Mouse (Mus musculus) monocyte, adult 5-6 weeks (primary cell): Measurements from ENCODE around the gene Slc39a1. TPM values are rescaled to one million over a fixed set of nuclear protein-coding genes. Genes with fewer than 3 reads are reported as not detected.

Experiments used
- ATAC-seq: fragments of 153-309, 156-312 bp; replicated peaks from 2 replicates; pipeline ENCODE4 v1.8.0; 2017; ENCODE audit warnings: mild to moderate bottlenecking; ENCODE audit not compliant: low TSS enrichment, insufficient number of reproducible peaks, severe bottlenecking, poor library complexity, low FRiP score
- total RNA-seq: library from RNA; stranded (forward); fragments of 200-1000, 200-491, 200-594 nt; gene quantifications from 3 replicates; pipeline ENCODE4 v1.2.3, GENCODE M21; 2017

The Slc39a1 gene
- total RNA-seq, result 32.3 to 49.4 TPM (median 46.6 TPM) in 3 replicates

- peak; percentile 93 for ATAC-seq
Measured at GRCm38 (mm10) chr3:90247960-90248745, at the start of gene Slc39a1. Gene Slc39a1 (plus strand): TSS chr3:90248172.

GRCm38 (mm10) chr3:90202884-90203283 is 45.1 kb upstream of the Slc39a1 start:
- no peak for ATAC-seq

GRCm38 (mm10) chr3:90203619-90204018 is 44.4 kb upstream of the Slc39a1 start:
- no peak for ATAC-seq

GRCm38 (mm10) chr3:90204582-90204981 is 43.4 kb upstream of the Slc39a1 start:
- ATAC-seq, result no peak

GRCm38 (mm10) chr3:90208662-90209061 is 39.3 kb upstream of the Slc39a1 start:
- no peak for ATAC-seq

GRCm38 (mm10) chr3:90209908-90210566 is 37.9 kb upstream of the Slc39a1 start:
- no peak for ATAC-seq

GRCm38 (mm10) chr3:90211475-90212398 is 36.2 kb upstream of the Slc39a1 start:
- ATAC-seq, result no peak

GRCm38 (mm10) chr3:90212723-90213122 is 35.2 kb upstream of the Slc39a1 start:
- ATAC-seq, result no peak

GRCm38 (mm10) chr3:90213377-90213866 is 34.5 kb upstream of the Slc39a1 start, which contains the start of the genes Rps27 and Rab13:
Gene Rps27 (minus strand): TSS chr3:90213651.
Gene Rab13 (plus strand): TSS chr3:90213695.
- peak; percentile 96 for ATAC-seq

- ATAC-seq, result no peak
Measured at GRCm38 (mm10) chr3:90213956-90214684, 33.9 kb upstream of the Slc39a1 start.

- ATAC-seq, result no peak
Measured at GRCm38 (mm10) chr3:90215825-90216380, 32.1 kb upstream of the Slc39a1 start.

- peak; percentile 48; the same call in 1 of the 2 replicates for ATAC-seq
Measured at GRCm38 (mm10) chr3:90220088-90220487, 27.9 kb upstream of the Slc39a1 start.

GRCm38 (mm10) chr3:90220531-90220951 is 27.4 kb upstream of the Slc39a1 start:
- no peak for ATAC-seq

GRCm38 (mm10) chr3:90221123-90221522 is 26.8 kb upstream of the Slc39a1 start:
- ATAC-seq, result no peak

GRCm38 (mm10) chr3:90222455-90222854 is 25.5 kb upstream of the Slc39a1 start:
- ATAC-seq, result no peak

GRCm38 (mm10) chr3:90222941-90223340 is 25.0 kb upstream of the Slc39a1 start:
- no peak for ATAC-seq

- no peak for ATAC-seq
Measured at GRCm38 (mm10) chr3:90224331-90224730, 23.6 kb upstream of the Slc39a1 start.

- ATAC-seq, result peak; percentile 36
Measured at GRCm38 (mm10) chr3:90231075-90231474, 16.9 kb upstream of the Slc39a1 start.
